In the genomic region with DNA sequence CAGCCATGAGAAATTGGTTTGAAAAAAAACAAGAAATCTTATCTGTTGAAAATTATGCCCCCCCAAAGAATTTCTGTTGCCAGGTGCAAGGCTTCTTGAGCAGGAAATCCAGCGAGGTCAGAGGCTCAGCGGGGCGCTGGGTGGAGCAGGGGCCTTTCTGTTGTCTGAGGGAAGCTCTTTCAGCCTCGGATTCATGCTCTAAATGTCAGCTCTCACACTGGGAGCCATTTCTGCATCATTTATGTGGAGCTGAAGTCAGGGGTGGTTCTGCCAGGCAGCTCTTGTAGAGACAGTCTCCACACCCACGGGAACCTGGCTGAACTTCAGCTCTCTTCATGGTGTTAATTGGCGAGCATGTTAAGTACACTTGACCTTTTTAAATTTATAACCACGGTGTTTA, we compare ENCODE assay signal across 8 mouse cellular contexts.
DNase-seq lines count a peak whose midpoint lies in the region.

No protein-coding gene starts in this region.

- intact Hi-C loops in left cerebral cortex, postnatal 4 days (cut with DNase I), result no loop called here

- DNase-seq in left cerebral cortex, adult 11 months (ENCODE audit: low spot score), result peak; percentile 38
- no peak for DNase-seq in left cerebral cortex, postnatal 4 days
- DNase-seq in cerebellum, adult 9-10 months, result peak; percentile 64
- DNase-seq in mesoderm, embryonic 11.5 days (ENCODE audit: low read depth, low spot score), result peak; percentile 15
- DNase-seq in thymus, postnatal 0 days (ENCODE audit: low spot score), result peak; percentile 72
- DNase-seq in spleen, adult 18-20 months, result no peak
- DNase-seq in kidney, postnatal 4 days, result no peak
- DNase-seq in testis, postnatal 14 days (ENCODE audit: low spot score), result no peak

Comparison
In these comparisons a context has a peak if more than half of its experiments do, and no peak if none do; other contexts are left out.
1. DNase-seq: peak in left cerebral cortex, adult 11 months (single experiment), cerebellum, adult 9-10 months (single experiment), mesoderm, embryonic 11.5 days (single experiment) and thymus, postnatal 0 days (single experiment); none in left cerebral cortex, postnatal 4 days (single experiment), spleen, adult 18-20 months (0 of 2), kidney, postnatal 4 days (0 of 2) and testis, postnatal 14 days (single experiment).